Mouse (Mus musculus) liver, embryonic 11.5 days (tissue): ENCODE data around the gene Capn1. TPM values are rescaled to one million over a fixed set of nuclear protein-coding genes. Genes with fewer than 3 reads are reported as not detected.

Experiments
- ATAC-seq: fragments of 200-750 bp; cut with Nextera tagmentation; replicated peaks from 2 replicates; pipeline ENCODE4 v1.8.0; 2017; ENCODE audit warnings: moderate number of reproducible peaks, mild to moderate bottlenecking, moderate TSS enrichment, moderate library complexity; ENCODE audit not compliant: low FRiP score
- DNase-seq: peaks from one replicate; pipeline ENCODE4 v3.0.0-alpha.2; 2017; ENCODE audit warnings: low spot score
- H3K27ac ChIP-seq: fragments of 300-500 bp; sonication (generic); 2 replicates; pipeline ENCODE4 v1.5.1; 2014; ENCODE audit warnings: mild to moderate bottlenecking, low read depth, low read length, control low read depth
- H3K27me3 ChIP-seq: fragments of 300-500 bp; sonication (generic); replicated peaks from 2 replicates; pipeline ENCODE4 v1.6.1; 2014; ENCODE audit warnings: low read length, mixed read lengths; ENCODE audit not compliant: control insufficient read depth, insufficient read depth
- H3K36me3 ChIP-seq: fragments of 300-500 bp; sonication (generic); 2 replicates; pipeline ENCODE4 v1.6.1; 2014; ENCODE audit warnings: mild to moderate bottlenecking, low read length, moderate library complexity, mixed read lengths; ENCODE audit not compliant: control insufficient read depth, insufficient read depth
- H3K4me1 ChIP-seq: fragments of 300-500 bp; sonication (generic); replicated peaks from 2 replicates; pipeline ENCODE4 v1.6.1; 2014; ENCODE audit warnings: low read length, mixed read lengths; ENCODE audit not compliant: control insufficient read depth, insufficient read depth
- H3K4me2 ChIP-seq: fragments of 300-500 bp; sonication (generic); 2 replicates; pipeline ENCODE4 v1.6.1; 2014; ENCODE audit warnings: mild to moderate bottlenecking, control low read depth, moderate library complexity
- H3K4me3 ChIP-seq: fragments of 300-500 bp; sonication (generic); 2 replicates; pipeline ENCODE4 v1.5.1; 2014; ENCODE audit warnings: low read depth, low read length, control low read depth
- H3K9ac ChIP-seq: fragments of 300-500 bp; sonication (generic); 2 replicates; pipeline ENCODE4 v1.6.1; 2014; ENCODE audit warnings: low read depth, low read length, control low read depth
- H3K9me3 ChIP-seq: fragments of 300-500 bp; sonication (generic); 2 replicates; pipeline ENCODE4 v1.6.1; 2016; ENCODE audit warnings: low read length, inconsistent platforms, mixed read lengths; ENCODE audit not compliant: control insufficient read depth
- WGBS: fragments of 180-500 bp; shearing (Covaris S2); extraction: QIAGEN DNeasy Blood & Tissue Kit; methylation state at CpG from one replicate; pipeline ENCODE4 v1.1.7; 2014; 5-methylcytosine and 5-hydroxymethylcytosine counted together
- polyA plus RNA-seq: library from polyadenylated mRNA; unstranded; fragments of >200 nt; fragmentation: Nextera tagmentation; extraction: Ambion mirVana; gene quantifications from 2 replicates; pipeline ENCODE4 v1.2.1, GENCODE M21; 2014

Capn1 gene
- polyA plus RNA-seq, 1 experiment from 2014 or later: 25.2 TPM

DNA sequence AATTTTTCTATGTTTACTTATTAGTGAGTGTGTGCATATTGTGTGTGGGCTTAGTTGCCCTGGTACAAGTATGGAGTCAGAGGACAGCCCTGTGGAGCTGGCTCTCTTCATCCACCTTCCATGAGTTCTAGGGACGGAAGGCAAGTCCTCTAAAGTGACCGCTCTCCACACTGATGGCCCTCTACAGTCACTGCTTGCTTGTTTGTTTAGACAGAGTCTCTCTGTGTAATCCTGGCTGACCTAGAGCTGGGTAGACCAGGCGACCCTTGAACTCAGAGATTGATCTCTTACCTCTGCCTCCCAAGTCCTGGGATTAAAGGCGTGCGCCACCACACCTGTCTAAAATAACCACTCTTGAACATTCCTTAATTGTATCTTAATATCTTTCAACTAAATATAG, 58.3 kb downstream of the Capn1 start:
- no peaks in the 10 kb centered on the region for H3K9me3 ChIP-seq
- H3K4me2 ChIP-seq: no peak overlapping the region
- 83% methylated on average over 5 of the region's 5 CpGs for WGBS
- no peaks in the 10 kb centered on the region for H3K27me3 ChIP-seq
- H3K27ac ChIP-seq: peak overlapping the region; percentile 6; the same call in 1 of the 2 replicates
- ATAC-seq (no peak), DNase-seq (no peak)
- no peak overlapping the region for H3K9ac ChIP-seq
- no peak overlapping the region for H3K4me3 ChIP-seq
- H3K4me1 ChIP-seq: peaks cover 22% of the 10 kb centered on the region
- peaks cover 33% of the 10 kb centered on the region for H3K36me3 ChIP-seq

DNA sequence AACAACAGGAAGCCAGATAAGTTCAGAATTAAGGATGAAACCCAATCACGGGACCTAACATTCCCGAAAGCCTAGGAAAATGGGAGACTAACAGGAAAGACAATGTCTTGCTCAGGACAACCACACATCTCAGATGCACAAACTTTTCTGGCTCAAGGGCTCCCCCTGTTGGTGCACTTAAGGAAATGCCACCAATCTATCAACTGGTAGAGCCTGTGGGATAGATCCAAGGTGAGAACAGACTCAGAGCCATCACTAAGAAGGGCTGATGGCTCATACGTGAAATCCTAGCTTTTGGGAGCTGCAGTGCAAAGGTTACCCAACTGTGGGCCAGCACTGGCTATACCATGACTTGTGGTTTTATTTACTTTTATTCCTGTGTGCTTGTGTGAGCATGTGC, 59.0 kb downstream of the Capn1 start:
- peak; percentile 60 for ATAC-seq
- 24% methylated on average over 3 of the region's 3 CpGs for WGBS
- no peak overlapping the region for H3K9ac ChIP-seq
- H3K4me1 ChIP-seq: peaks cover 19% of the 10 kb centered on the region
- no peak overlapping the region for H3K4me3 ChIP-seq
- H3K9me3 ChIP-seq: no peaks in the 10 kb centered on the region
- H3K4me2 ChIP-seq: no peak overlapping the region
- H3K36me3 ChIP-seq: peaks cover 40% of the 10 kb centered on the region
- no peaks in the 10 kb centered on the region for H3K27me3 ChIP-seq
- H3K27ac ChIP-seq: peak overlapping the region; percentile 6; the same call in 1 of the 2 replicates
- DNase-seq: peak; percentile 73

DNA sequence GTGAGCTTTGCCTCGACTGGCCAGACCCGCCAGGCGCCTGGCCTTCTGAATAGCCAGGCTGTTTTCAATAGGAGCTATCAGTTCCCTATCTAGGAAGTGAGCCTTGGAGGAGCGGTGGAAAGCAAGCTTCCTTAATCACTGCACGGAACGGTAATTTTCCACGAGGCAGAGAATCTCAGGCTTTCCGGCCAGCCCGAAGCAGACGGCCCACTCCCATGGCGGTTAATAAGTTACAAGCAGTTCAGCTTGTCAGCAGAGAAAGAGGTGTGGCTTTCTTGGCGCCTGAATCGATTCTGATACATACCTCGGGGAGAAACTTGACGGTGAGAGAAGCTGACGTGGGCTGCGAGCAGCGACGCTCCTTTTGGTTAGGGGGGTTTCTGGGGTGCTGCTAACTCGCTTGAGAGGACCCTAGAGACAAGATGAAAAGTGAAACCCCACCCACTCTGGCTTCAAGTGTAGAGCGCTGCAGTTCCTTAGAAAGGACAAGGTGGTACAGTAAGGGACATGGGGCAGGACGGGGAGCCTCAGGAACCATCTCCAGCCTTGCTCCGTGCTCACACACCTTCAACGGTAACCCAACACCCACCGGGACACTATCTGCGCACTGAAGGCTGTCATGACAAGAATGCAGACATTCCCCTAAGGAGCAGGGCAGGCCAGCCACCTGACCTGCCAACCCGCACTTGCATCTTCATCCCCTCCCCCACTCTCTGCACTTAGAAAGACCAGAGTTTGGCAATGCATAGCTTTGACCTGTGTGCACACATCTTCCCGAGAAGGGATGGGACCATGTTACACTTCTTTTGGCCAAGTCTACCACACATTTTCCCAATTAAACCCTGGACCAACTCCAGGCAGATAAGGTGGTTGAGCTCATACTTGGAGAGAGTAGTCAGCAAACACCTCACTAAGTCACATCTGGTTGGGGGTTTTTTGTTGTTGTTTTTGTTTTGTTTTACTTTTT, 59.7 kb downstream of the Capn1 start:
- Histone ChIP-seq H3K4me3 (no peak overlapping the region), H3K36me3 (peaks cover 45% of the 10 kb centered on the region), H3K9ac (no peak overlapping the region), H3K4me2 (peak overlapping the region; percentile 3; the same call in 1 of the 2 replicates), H3K27ac (no peak overlapping the region), H3K9me3 (no peaks in the 10 kb centered on the region), H3K4me1 (peaks cover 17% of the 10 kb centered on the region), H3K27me3 (no peaks in the 10 kb centered on the region)
- ATAC-seq (peak; percentile 7; the same call in 1 of the 2 replicates), DNase-seq (no peak)
- WGBS: 70% methylated on average over 28 of the region's 28 CpGs

DNA sequence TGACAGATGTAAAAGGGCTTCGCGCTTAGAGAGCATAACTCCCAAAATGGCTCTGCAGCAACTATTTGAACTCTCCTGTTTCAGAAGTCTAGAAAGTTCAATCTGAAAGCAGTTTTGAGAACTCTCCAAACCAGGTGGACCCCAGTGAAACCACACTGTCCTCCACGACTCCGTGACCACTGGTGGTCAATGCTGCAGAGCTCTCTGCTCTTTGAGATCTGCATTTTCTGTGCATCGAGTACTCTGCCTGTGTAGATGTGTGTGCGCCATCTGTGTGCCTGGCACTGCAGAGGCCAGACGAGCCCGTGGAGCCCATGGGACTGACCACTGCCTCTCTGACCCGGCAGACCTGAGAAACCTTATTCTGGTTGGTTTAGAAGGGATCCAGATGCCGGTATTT, 60.8 kb downstream of the Capn1 start:
- Histone ChIP-seq H3K4me2 (no peak overlapping the region), H3K4me3 (no peak overlapping the region), H3K4me1 (peaks cover 17% of the 10 kb centered on the region), H3K27me3 (no peaks in the 10 kb centered on the region), H3K9me3 (no peaks in the 10 kb centered on the region), H3K27ac (no peak overlapping the region), H3K36me3 (peaks cover 48% of the 10 kb centered on the region), H3K9ac (no peak overlapping the region)
- no peak for DNase-seq
- WGBS: 90% methylated on average over 10 of the region's 10 CpGs
- ATAC-seq: no peak

DNA sequence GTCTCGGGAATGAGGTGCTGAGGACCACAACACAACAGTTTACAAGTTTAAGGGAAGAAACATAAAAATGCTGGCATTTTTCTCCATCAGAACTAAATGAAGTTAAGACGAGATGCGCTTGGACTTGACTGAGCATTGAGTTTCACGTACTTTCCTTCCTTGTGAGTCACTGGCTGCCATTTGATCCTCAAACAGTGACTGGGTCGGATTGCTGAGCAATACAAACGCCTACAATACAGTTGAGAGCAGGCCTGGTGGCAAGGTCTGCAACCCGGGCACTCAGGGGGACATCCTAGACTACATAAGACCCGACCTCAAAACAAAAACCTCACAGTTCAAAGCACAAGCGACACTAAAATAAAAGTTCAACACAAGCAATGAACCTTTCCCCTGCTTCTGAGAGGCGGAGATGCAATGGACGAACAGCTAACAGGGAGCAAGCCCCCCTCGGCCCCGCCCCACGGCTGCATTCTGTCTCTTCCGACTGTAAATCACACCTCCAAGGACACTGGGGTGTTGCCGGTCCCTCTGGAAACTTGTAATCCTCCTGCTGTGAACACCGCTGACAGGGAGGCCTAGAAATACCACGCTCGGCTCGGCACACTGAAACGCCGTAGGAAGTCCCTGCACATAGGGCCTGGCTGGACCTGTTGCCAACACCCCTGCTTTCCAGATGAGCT, 61.5 kb downstream of the Capn1 start:
- Histone ChIP-seq H3K36me3 (peaks cover 55% of the 10 kb centered on the region), H3K4me1 (peaks cover 17% of the 10 kb centered on the region), H3K4me2 (no peak overlapping the region), H3K27ac (no peak overlapping the region), H3K9me3 (no peaks in the 10 kb centered on the region), H3K27me3 (no peaks in the 10 kb centered on the region), H3K9ac (no peak overlapping the region), H3K4me3 (no peak overlapping the region)
- WGBS: 88% methylated on average over 22 of the region's 22 CpGs
- DNase-seq (no peak), ATAC-seq (no peak)

DNA sequence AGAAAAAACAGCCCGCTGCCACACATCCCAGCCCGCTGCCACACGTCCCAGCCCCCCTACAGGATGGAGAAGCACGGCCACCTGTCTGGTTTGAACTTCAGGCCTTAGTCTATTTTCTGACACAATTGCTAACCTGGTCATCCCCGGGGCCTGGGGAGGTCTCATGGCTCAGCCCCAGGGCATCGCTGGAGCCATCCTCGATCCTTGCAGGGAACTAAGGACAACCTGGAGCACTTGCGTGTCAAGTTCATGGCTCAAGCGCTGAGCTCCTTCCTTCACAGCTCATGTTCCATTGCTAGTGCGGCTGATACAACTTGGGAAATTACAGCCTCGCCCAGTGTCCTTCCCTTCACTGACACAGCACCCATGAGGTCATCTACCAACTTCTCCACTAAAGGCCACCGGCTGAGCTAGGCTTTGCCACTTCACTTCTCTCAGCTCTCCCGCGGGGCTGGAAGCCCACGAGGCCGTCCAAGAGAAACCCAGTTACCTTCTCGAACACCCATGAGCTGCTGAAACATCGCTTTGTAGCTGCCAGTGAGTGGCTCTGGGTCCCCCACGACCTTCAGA, 62.4 kb downstream of the Capn1 start:
- no peak overlapping the region for H3K4me3 ChIP-seq
- H3K4me1 ChIP-seq: peaks cover 17% of the 10 kb centered on the region
- H3K36me3 ChIP-seq: peaks cover 59% of the 10 kb centered on the region
- ATAC-seq: no peak
- no peak overlapping the region for H3K27ac ChIP-seq
- H3K9me3 ChIP-seq: no peaks in the 10 kb centered on the region
- H3K9ac ChIP-seq: no peak overlapping the region
- H3K27me3 ChIP-seq: no peaks in the 10 kb centered on the region
- H3K4me2 ChIP-seq: no peak overlapping the region
- no peak for DNase-seq
- WGBS: 92% methylated on average over 19 of the region's 19 CpGs

DNA sequence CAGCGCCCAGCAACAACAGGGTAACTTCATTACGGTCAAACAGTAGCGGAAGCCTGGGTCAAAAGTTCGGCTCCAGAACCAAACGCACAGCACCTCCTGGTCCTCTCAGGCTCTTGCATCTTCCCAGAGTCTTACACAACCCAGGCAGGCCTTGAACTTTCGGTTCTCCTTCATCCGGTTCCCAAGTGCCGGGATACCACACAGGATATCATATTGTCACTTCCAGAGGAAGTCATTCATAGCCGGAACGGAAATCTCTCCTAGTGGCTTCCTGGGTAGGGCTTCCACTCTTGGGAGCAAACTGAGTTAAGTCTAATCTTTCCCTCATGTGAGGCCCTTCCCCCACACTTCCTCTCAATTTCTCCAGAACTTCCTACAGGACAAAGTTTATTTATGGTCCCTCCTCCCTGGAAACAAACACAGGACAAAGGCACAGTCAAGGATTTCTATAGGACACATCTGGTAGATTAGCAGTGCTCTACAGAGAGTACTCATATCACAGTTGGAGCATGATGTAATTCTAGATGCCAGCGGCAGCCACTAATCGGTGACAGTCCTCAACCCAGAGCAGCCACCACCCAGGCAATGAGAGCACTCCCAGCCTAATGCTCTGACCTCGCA, 63.5 kb downstream of the Capn1 start:
- Histone ChIP-seq H3K36me3 (peaks cover 64% of the 10 kb centered on the region), H3K4me2 (peak overlapping the region; percentile 19; the same call in 1 of the 2 replicates), H3K27ac (peak overlapping the region; percentile 53), H3K27me3 (no peaks in the 10 kb centered on the region), H3K9me3 (no peaks in the 10 kb centered on the region), H3K4me1 (peaks cover 17% of the 10 kb centered on the region), H3K4me3 (no peak overlapping the region), H3K9ac (no peak overlapping the region)
- ATAC-seq (0 out of 2 replicates have a peak, but pooled peaks have one; percentile 17), DNase-seq (no peak)
- 75% methylated on average over 13 of the region's 13 CpGs for WGBS

DNA sequence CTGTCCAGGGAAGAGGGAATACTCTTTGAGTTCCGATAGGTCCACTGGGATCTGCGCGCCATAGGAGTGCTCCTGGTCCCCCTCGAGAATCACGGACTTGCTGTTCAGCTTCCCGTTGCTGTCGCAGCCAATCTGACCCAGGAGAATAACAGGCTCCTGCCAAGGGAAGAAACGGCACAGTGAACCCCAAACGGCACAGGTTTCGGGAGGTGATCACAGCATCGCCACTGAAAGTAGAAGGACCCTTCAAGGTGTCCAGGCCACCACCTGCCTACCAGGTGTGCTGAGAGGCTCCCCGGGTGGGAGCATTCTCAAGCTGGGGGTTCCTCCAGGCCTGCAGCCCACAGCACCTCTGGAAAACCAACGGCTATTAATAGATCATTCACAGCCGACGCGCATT, 64.1 kb downstream of the Capn1 start:
- ATAC-seq (no peak), DNase-seq (no peak)
- Histone ChIP-seq H3K9me3 (no peaks in the 10 kb centered on the region), H3K27me3 (no peaks in the 10 kb centered on the region), H3K9ac (no peak overlapping the region), H3K4me3 (no peak overlapping the region), H3K4me1 (peaks cover 14% of the 10 kb centered on the region), H3K36me3 (peaks cover 64% of the 10 kb centered on the region), H3K4me2 (peak overlapping the region; percentile 19; the same call in 1 of the 2 replicates), H3K27ac (peak overlapping the region; percentile 53; the same call in 1 of the 2 replicates)
- 90% methylated on average over 16 of the region's 16 CpGs for WGBS
